Mouse (Mus musculus) frontal cortex, adult 2 months (tissue): Measurements from ENCODE around the gene Gm8232. TPM values are rescaled to one million over a fixed set of nuclear protein-coding genes. Genes with fewer than 3 reads are reported as not detected.
"Not testable (repeated sequence)": the region's sequence is repeated elsewhere in the genome, so short reads cannot be mapped to it uniquely, and the experiment has no call there.

Experiments
- DNase-seq, 2 experiments: peaks; one replicate each; pipeline ENCODE4 v3.0.0; 2022; ENCODE audit warnings: low spot score in 1 of 2; ENCODE audit errors: extremely low spot score in 1 of 2
- polyA plus RNA-seq: library from polyadenylated mRNA; depleted of rRNA; stranded (reverse); fragments of >200 nt; gene quantifications from 2 replicates; pipeline ENCODE4 v1.2.3, GENCODE M21; 2012; rRNA removed

Gm8232 gene
- polyA plus RNA-seq = not detected in 2 replicates

DNA sequence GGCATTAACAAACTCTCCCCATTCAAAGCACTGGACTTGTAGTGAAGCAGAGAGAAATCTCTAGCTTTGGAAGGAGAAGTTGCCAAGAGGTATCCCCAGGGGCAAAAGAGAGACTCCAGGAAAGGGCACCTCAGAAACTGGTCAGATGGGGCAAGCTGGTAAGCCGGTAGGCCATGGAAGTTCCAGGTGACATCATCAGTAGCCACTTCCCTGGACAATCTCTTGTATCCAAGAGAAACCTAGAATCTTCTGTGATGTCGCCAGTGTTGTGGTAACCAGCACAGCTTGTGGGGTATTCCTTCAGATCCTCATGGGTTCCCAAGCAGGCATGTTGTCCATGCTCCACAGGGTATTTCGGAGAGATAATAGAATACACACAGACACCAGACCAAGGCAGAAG is at the start of gene Gm8232:
Gene Gm8232 (plus strand): TSS at position 301 of the 400 bp plus-strand sequence.
- DNase-seq = not testable (repeated sequence)

GRCm38 (mm10) chr14:44384233-44384632 is 49.2 kb upstream of the Gm8232 start:
- not testable (repeated sequence) for DNase-seq

DNA sequence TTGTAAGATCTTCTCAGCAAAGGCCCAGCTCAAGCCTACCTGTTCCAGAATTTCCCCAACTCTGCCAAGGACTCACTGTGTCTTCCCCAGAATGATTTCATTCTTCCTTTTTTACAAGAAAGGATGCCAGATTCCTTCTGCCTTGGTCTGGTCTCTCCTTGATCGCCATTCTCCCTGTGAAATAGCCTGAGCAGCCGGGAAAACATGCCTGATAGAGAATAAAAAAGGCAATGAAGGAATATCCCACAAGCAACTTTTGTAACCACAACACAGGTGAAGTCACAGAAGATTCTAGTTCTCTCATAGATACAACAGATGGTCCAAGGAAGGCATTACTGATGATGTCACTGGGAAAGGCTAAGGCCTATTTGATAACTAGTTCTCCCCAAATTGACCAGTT is 22.8 kb upstream of the Gm8232 start, which contains the start of gene Gm3371:
Gene Gm3371 (minus strand): TSS at position 101 of the 400 bp plus-strand sequence.
- DNase-seq = not testable (repeated sequence)

Other genes starting within 250 kb of the Gm8232 start
- gene Gm8212, start 236.0 kb upstream of the Gm8232 start, polyA plus RNA-seq = not detected in 2 replicates
- not detected in 2 replicates for gene 4930503E14Rik, start 220.4 kb upstream of the Gm8232 start, polyA plus RNA-seq
- gene Gm8220, start 148.1 kb upstream of the Gm8232 start, polyA plus RNA-seq = not detected in 2 replicates
- gene Gm5930, start 95.1 kb upstream of the Gm8232 start, polyA plus RNA-seq = not detected in 2 replicates
- gene Gm8229, start 68.3 kb upstream of the Gm8232 start, polyA plus RNA-seq = not detected in 2 replicates
- gene Gm3371, start 22.9 kb upstream of the Gm8232 start, polyA plus RNA-seq = not detected in 2 replicates
- not detected in 2 replicates for gene BC061237, start 58.8 kb downstream of the Gm8232 start, polyA plus RNA-seq
- not detected in 2 replicates for gene Gm17093, start 84.6 kb downstream of the Gm8232 start, polyA plus RNA-seq
- gene Gm8247, start 149.5 kb downstream of the Gm8232 start, polyA plus RNA-seq = 0.44 and 1.3 TPM in 2 replicates
- gene Gm5624, start 194.3 kb downstream of the Gm8232 start, polyA plus RNA-seq = 0.16 TPM in 1 of 2 replicates, not detected in the other